In genomic region chr6:34868507-34869217, GRCm38 (mm10) we compare ENCODE assay signal across 13 mouse cellular contexts. TPM values are rescaled to one million over a fixed set of nuclear protein-coding genes. Genes with fewer than 3 reads are reported as not detected.
DNase-seq lines count a peak whose midpoint lies in the region; ATAC-seq and TF ChIP-seq lines count a peak whose summit lies in the region.
"Had no signal": no experiment of that assay in that cellular context is flagged by ENCODE, and none has a peak within 500 bp of the region (broad histone marks: within the 10 kb centered on the region; RNA-seq: fewer than 3 reads in every experiment).

No protein-coding gene starts in this region.

- H3K27me3 ChIP-seq in heart, adult 2 months (ENCODE audit: control insufficient read depth, insufficient read depth, low read length), result no peaks in the 10 kb centered on the region
- H3K27me3 ChIP-seq in lung, postnatal 0 days (replicated peaks; ENCODE audit: insufficient read depth, low read length), result no peaks in the 10 kb centered on the region
- H3K27me3 ChIP-seq: CH12.LX had no signal

- TF ChIP-seq POLR2A in heart, adult 2 months (IDR thresholded peaks at IDR 0.05; ENCODE audit: insufficient read depth, low read depth, low read length), result 0 out of 2 replicates have a peak, but pooled peaks have one; percentile 40

- intact Hi-C loops in heart, adult 2 months (cut with DNase I), result no loop called here
- intact Hi-C loops in heart, postnatal 25 days (cut with DNase I), result loop anchor here (5.0 kb wide), 1 partner anchor 266 kb away; no protein-coding TSS in a partner anchor

- H3K4me1 ChIP-seq in heart, adult 2 months (ENCODE audit: control insufficient read depth, insufficient read depth, low read length), result peaks cover 39% of the 10 kb centered on the region
- peaks cover 51% of the 10 kb centered on the region for H3K4me1 ChIP-seq in lung, postnatal 0 days (ENCODE audit: insufficient read depth, low read depth, low read length)
- H3K4me1 ChIP-seq in brown adipose tissue, adult 24 weeks (ENCODE audit: control insufficient read depth, insufficient read depth, insufficient read length, low read length), result peaks cover 34% of the 10 kb centered on the region

- peak overlapping the region; percentile 97 for H3K27ac ChIP-seq in heart, adult 2 months
- peak overlapping the region; percentile 85 for H3K27ac ChIP-seq in lung, postnatal 0 days (ENCODE audit: low read length)
- H3K27ac ChIP-seq in brown adipose tissue, adult 24 weeks (replicated peaks; ENCODE audit: low read depth, low read length), result peak overlapping the region; percentile 97
- peak overlapping the region; percentile 99 for H3K27ac ChIP-seq in macrophage
- H3K27ac ChIP-seq: hindbrain, postnatal 0 days had no signal

- 49% methylated on average over 20 of the region's 20 CpGs for WGBS in heart, adult 2 months
- 55% methylated on average over 20 of the region's 20 CpGs for WGBS in lung, postnatal 0 days
- 69% methylated on average over 20 of the region's 20 CpGs for WGBS in macrophage (ENCODE audit: missing documents)

- no peak for TF ChIP-seq CTCF in heart, adult 2 months (IDR thresholded peaks at IDR 0.05)
- no peak for TF ChIP-seq CTCF in lung, postnatal 0 days (IDR thresholded peaks at IDR 0.05)

- no peak for ATAC-seq in lung, postnatal 0 days
- ATAC-seq: hindbrain, postnatal 0 days had no signal

- DNase-seq in heart, adult 2 months, result peak; percentile 49 to 56
- DNase-seq in heart, postnatal 25 days (ENCODE audit: low spot score), result no peak
- DNase-seq in lung, postnatal 0 days (ENCODE audit: low spot score), result peak; percentile 31
- no peak for DNase-seq in lung, postnatal 36 days
- DNase-seq in adrenal gland, adult 2 months, result no peak
- DNase-seq in cerebellum, adult 11-12 months, result no peak
- DNase-seq: layer of hippocampus, adult 9-11 months; lung, adult 2 months had no signal

- H3K9me3 ChIP-seq in lung, postnatal 0 days (ENCODE audit: low read length), result no peaks in the 10 kb centered on the region

- peak overlapping the region; percentile 4 for H3K4me3 ChIP-seq in heart, adult 2 months
- no peak overlapping the region for H3K4me3 ChIP-seq in lung, postnatal 0 days (ENCODE audit: low read depth, low read length)
- peak overlapping the region; percentile 56 for H3K4me3 ChIP-seq in brown adipose tissue, adult 24 weeks (ENCODE audit: insufficient read depth, low read depth, low read length)
- H3K4me3 ChIP-seq in macrophage (ENCODE audit: inconsistent target), result no peak overlapping the region

- H3K36me3 ChIP-seq in heart, adult 2 months (ENCODE audit: control insufficient read depth, insufficient read depth, low read length), result peaks cover 16% of the 10 kb centered on the region
- peaks cover 5% of the 10 kb centered on the region; the same call in 1 of the 2 replicates for H3K36me3 ChIP-seq in lung, postnatal 0 days (ENCODE audit: insufficient read depth, low read length)
- peaks cover 24% of the 10 kb centered on the region; the same call in 1 of the 2 replicates for H3K36me3 ChIP-seq in macrophage (ENCODE audit: inconsistent target)

- TF ChIP-seq EP300 in heart, adult 2 months (IDR thresholded peaks at IDR 0.05; ENCODE audit: insufficient read depth, low read depth, low read length), result 0 out of 2 replicates have a peak, but pooled peaks have one; percentile 28
- TF ChIP-seq EP300 in lung, postnatal 0 days (IDR thresholded peaks at IDR 0.05), result no peak

- peak overlapping the region; percentile 53 for H3K9ac ChIP-seq in heart, adult 2 months (ENCODE audit: low read depth, low read length)
- no peak overlapping the region for H3K9ac ChIP-seq in lung, postnatal 0 days (replicated peaks; ENCODE audit: low read depth)

- H3K4me2 ChIP-seq in lung, postnatal 0 days (replicated peaks; ENCODE audit: low read depth, low read length), result no peak overlapping the region

- H3K79me2 ChIP-seq in heart, adult 2 months (replicated peaks; ENCODE audit: control insufficient read depth, insufficient read depth, low read length), result no peaks in the 10 kb centered on the region
- peaks cover 78% of the 10 kb centered on the region for H3K79me2 ChIP-seq in macrophage (ENCODE audit: inconsistent target)

RNA-seq across cellular contexts. Expression of gene Tmem140, which starts 5.7 kb away (rescaled TPM):
- 10 to 100 TPM; 22.9 TPM for total RNA-seq in heart, adult 2 months (2021)
- polyA plus RNA-seq in heart, adult 2 months (2012; rRNA removed), result 18.2 and 23.5 TPM in 2 replicates
- 10 to 100 TPM; 20.0 to 25.3 TPM for total RNA-seq in heart, postnatal 25 days (2021)
- polyA plus RNA-seq in lung, postnatal 0 days (2015; fragmentation: Nextera tagmentation; extraction: Ambion mirVana), result 30.6 and 34.9 TPM in 2 replicates
- 21.6 and 38.6 TPM in 2 replicates for polyA plus RNA-seq in brown adipose tissue, adult 24 weeks (2012; ENCODE audit: insufficient read depth, insufficient read length, missing spikeins)
- 100 to 1,000 TPM in 11 of 26 experiments, 10 to 100 TPM in 15; 18.5 to 254 (median 80.7) TPM for total RNA-seq in macrophage (2018; cell fraction: chromatin; rRNA removed)
- total RNA-seq in macrophage (2018; cell fraction: cytosol; rRNA removed), result 100 to 1,000 TPM in 18 of 26 experiments, 10 to 100 TPM in 8; 39.9 to 208 (median 143) TPM
- total RNA-seq in macrophage (2018; cell fraction: nucleus; rRNA removed), result 100 to 1,000 TPM in 16 of 26 experiments, 10 to 100 TPM in 10; 39.3 to 284 (median 118) TPM
- 41.8 to 184 TPM (median 113 TPM) in 3 replicates for polyA plus RNA-seq in macrophage (2018)
- total RNA-seq in adrenal gland, adult 2 months (2021), result 10 to 100 TPM; 15.5 to 25.7 TPM
- 28.4 and 31.5 TPM in 2 replicates for polyA plus RNA-seq in adrenal gland, adult 2 months (2012; rRNA removed)

RNA-seq across cellular contexts. Expression of gene Cyren, which starts 9.2 kb away (rescaled TPM):
- total RNA-seq in heart, adult 2 months (2021), result 1 to 10 TPM; 3.5 to 5.5 TPM
- 5.8 and 6.2 TPM in 2 replicates for polyA plus RNA-seq in heart, adult 2 months (2012; rRNA removed)
- total RNA-seq in heart, postnatal 25 days (2021), result 1 to 10 TPM; 3.8 to 4.1 TPM
- polyA plus RNA-seq in lung, postnatal 0 days (2015; fragmentation: Nextera tagmentation; extraction: Ambion mirVana), result 12.6 and 13.8 TPM in 2 replicates
- polyA plus RNA-seq in brown adipose tissue, adult 24 weeks (2012; ENCODE audit: insufficient read depth, insufficient read length, missing spikeins), result 3.3 and 5.0 TPM in 2 replicates
- 100 to 1,000 TPM in 2 of 26 experiments, 10 to 100 TPM in 21, 1 to 10 TPM in 3; 6.2 to 128 (median 19.9) TPM for total RNA-seq in macrophage (2018; cell fraction: chromatin; rRNA removed)
- total RNA-seq in macrophage (2018; cell fraction: cytosol; rRNA removed), result 1 to 10 TPM; 1.7 to 4.5 (median 3.0) TPM
- 100 to 1,000 TPM in 1 of 26 experiments, 10 to 100 TPM in 21, 1 to 10 TPM in 4; 3.3 to 115 (median 18.1) TPM for total RNA-seq in macrophage (2018; cell fraction: nucleus; rRNA removed)
- 3.3 to 10.6 TPM (median 4.3 TPM) in 3 replicates for polyA plus RNA-seq in macrophage (2018)
- total RNA-seq in adrenal gland, adult 2 months (2021), result 1 to 10 TPM; 7.9 to 8.2 TPM
- polyA plus RNA-seq in adrenal gland, adult 2 months (2012; rRNA removed), result 6.6 and 6.7 TPM in 2 replicates

RNA-seq across cellular contexts. Expression of gene Wdr91, which starts 42.0 kb away (rescaled TPM):
- 10 to 100 TPM; 12.7 to 13.4 TPM for total RNA-seq in heart, adult 2 months (2021)
- polyA plus RNA-seq in heart, adult 2 months (2012; rRNA removed), result 8.1 and 13.3 TPM in 2 replicates
- total RNA-seq in heart, postnatal 25 days (2021), result 10 to 100 TPM; 12.0 to 13.5 TPM
- polyA plus RNA-seq in lung, postnatal 0 days (2015; fragmentation: Nextera tagmentation; extraction: Ambion mirVana), result 19.9 and 21.1 TPM in 2 replicates
- 12.4 and 13.9 TPM in 2 replicates for polyA plus RNA-seq in brown adipose tissue, adult 24 weeks (2012; ENCODE audit: insufficient read depth, insufficient read length, missing spikeins)
- total RNA-seq in macrophage (2018; cell fraction: chromatin; rRNA removed), result 100 to 1,000 TPM; 229 to 803 (median 498) TPM
- total RNA-seq in macrophage (2018; cell fraction: cytosol; rRNA removed), result 100 to 1,000 TPM in 23 of 26 experiments, 10 to 100 TPM in 3; 87.0 to 154 (median 126) TPM
- 100 to 1,000 TPM; 124 to 721 (median 374) TPM for total RNA-seq in macrophage (2018; cell fraction: nucleus; rRNA removed)
- polyA plus RNA-seq in macrophage (2018), result 86.6 to 195 TPM (median 145 TPM) in 3 replicates
- 10 to 100 TPM; 16.7 to 17.0 TPM for total RNA-seq in adrenal gland, adult 2 months (2021)
- polyA plus RNA-seq in adrenal gland, adult 2 months (2012; rRNA removed), result 10.5 and 12.7 TPM in 2 replicates

RNA-seq across cellular contexts. Expression of gene Stra8, which starts 51.3 kb away (rescaled TPM):
- total RNA-seq in heart, adult 2 months (2021), result not detected
- polyA plus RNA-seq in heart, adult 2 months (2012; rRNA removed), result not detected in 2 replicates
- total RNA-seq in heart, postnatal 25 days (2021), result not detected
- 0.10 TPM in 1 of 2 replicates, not detected in the other for polyA plus RNA-seq in lung, postnatal 0 days (2015; fragmentation: Nextera tagmentation; extraction: Ambion mirVana)
- not detected in 2 replicates for polyA plus RNA-seq in brown adipose tissue, adult 24 weeks (2012; ENCODE audit: insufficient read depth, insufficient read length, missing spikeins)
- not detected for total RNA-seq in macrophage (2018; cell fraction: chromatin; rRNA removed)
- not detected for total RNA-seq in macrophage (2018; cell fraction: cytosol; rRNA removed)
- not detected for total RNA-seq in macrophage (2018; cell fraction: nucleus; rRNA removed)
- polyA plus RNA-seq in macrophage (2018), result not detected in 3 replicates
- not detected for total RNA-seq in adrenal gland, adult 2 months (2021)
- polyA plus RNA-seq in adrenal gland, adult 2 months (2012; rRNA removed), result not detected in 2 replicates
- total RNA-seq: hindbrain, postnatal 0 days had no signal
- polyA plus RNA-seq: hindbrain, postnatal 0 days; lung, adult 2 months; stomach, embryonic 14.5 days had no signal

Comparison
In these comparisons a context has a peak if more than half of its experiments do, and no peak if none do; other contexts are left out.
1. DNase-seq: peak in heart, adult 2 months (2 of 2) and lung, postnatal 0 days (single experiment); none in heart, postnatal 25 days (single experiment), lung, postnatal 36 days (single experiment), adrenal gland, adult 2 months (single experiment) and cerebellum, adult 11-12 months (single experiment).
2. H3K4me3 ChIP-seq: peak in heart, adult 2 months (single experiment) and brown adipose tissue, adult 24 weeks (single experiment); none in lung, postnatal 0 days (single experiment) and macrophage (single experiment).
3. Peak in every context shown above with its lines, with median percentiles within 50 percentile points of each other: H3K27ac ChIP-seq.